Mouse (Mus musculus) forebrain, embryonic 13.5 days (tissue): ENCODE measurements around the gene Mrpl33. TPM values are rescaled to one million over a fixed set of nuclear protein-coding genes. Genes with fewer than 3 reads are reported as not detected.

Source experiments
- ATAC-seq: fragments of 200-750 bp; cut with Nextera tagmentation; 2 replicates; pipeline ENCODE4 v1.8.0; 2017
- H3K27ac ChIP-seq: fragments of 300-500 bp; sonication (generic); 2 replicates; pipeline ENCODE4 v1.5.1; 2015; ENCODE audit warnings: inconsistent platforms, mild to moderate bottlenecking, moderate library complexity
- H3K27me3 ChIP-seq: fragments of 300-500 bp; sonication (generic); 2 replicates; pipeline ENCODE4 v1.6.1; 2015; ENCODE audit warnings: mild to moderate bottlenecking, inconsistent platforms
- H3K36me3 ChIP-seq: fragments of 300-500 bp; sonication (generic); 2 replicates; pipeline ENCODE4 v1.6.1; 2015; ENCODE audit warnings: mild to moderate bottlenecking, inconsistent platforms; ENCODE audit not compliant: poor library complexity, severe bottlenecking
- H3K4me1 ChIP-seq: fragments of 300-500 bp; sonication (generic); 2 replicates; pipeline ENCODE4 v1.6.1; 2015; ENCODE audit warnings: inconsistent platforms
- H3K4me2 ChIP-seq: fragments of 300-500 bp; sonication (generic); 2 replicates; pipeline ENCODE4 v1.6.1; 2015; ENCODE audit warnings: inconsistent platforms, mild to moderate bottlenecking, moderate library complexity
- H3K4me3 ChIP-seq: fragments of 300-500 bp; sonication (generic); 2 replicates; pipeline ENCODE4 v1.5.1; 2015; ENCODE audit warnings: mild to moderate bottlenecking, inconsistent platforms
- H3K9ac ChIP-seq: fragments of 300-500 bp; sonication (generic); 2 replicates; pipeline ENCODE4 v1.6.1; 2015; ENCODE audit warnings: mild to moderate bottlenecking, inconsistent platforms
- H3K9me3 ChIP-seq: fragments of 300-500 bp; sonication (generic); replicated peaks from 2 replicates; pipeline ENCODE4 v1.6.1; 2016; ENCODE audit warnings: inconsistent platforms
- WGBS: fragments of 180-500 bp; shearing (Covaris S2); methylation state at CpG from one replicate; pipeline ENCODE4 v1.1.7; 2015; 5-methylcytosine and 5-hydroxymethylcytosine counted together
- polyA plus RNA-seq: library from polyadenylated mRNA; unstranded; fragments of >200 nt; fragmentation: Nextera tagmentation; extraction: Ambion mirVana; gene quantifications from 2 replicates; pipeline ENCODE4 v1.2.1, GENCODE M21; 2015

Gene Mrpl33
- polyA plus RNA-seq, 1 experiment from 2014 or later = 254 TPM

DNA sequence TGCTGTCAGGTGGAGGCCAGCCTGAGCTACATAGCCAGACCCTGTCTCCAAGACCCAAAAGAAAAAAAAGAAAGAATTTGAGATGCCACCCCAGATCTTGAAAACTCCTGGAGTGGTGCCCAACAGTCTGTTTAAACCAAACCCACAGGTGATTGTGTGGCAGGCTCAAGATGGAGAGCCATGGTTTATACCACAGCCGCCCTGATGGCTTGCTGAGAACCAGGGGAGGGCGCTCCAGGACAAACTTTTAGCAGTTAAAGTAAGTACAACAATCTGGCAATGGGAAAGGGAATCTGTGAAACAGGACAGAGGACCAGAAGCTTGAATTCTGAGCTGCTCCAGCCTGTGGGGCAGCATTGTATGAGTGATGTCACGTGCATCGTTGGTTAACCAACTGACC, 1.8 kb downstream of the Mrpl33 start:
- Histone ChIP-seq H3K27ac (no peak overlapping the region), H3K36me3 (no peaks in the 10 kb centered on the region), H3K4me3 (no peak overlapping the region), H3K9me3 (no peaks in the 10 kb centered on the region), H3K9ac (no peak overlapping the region), H3K4me1 (peaks cover 7% of the 10 kb centered on the region), H3K4me2 (no peak overlapping the region), H3K27me3 (peaks cover 9% of the 10 kb centered on the region; the same call in 1 of the 2 replicates)
- 59% methylated on average over 4 of the region's 4 CpGs for WGBS
- no peak for ATAC-seq

DNA sequence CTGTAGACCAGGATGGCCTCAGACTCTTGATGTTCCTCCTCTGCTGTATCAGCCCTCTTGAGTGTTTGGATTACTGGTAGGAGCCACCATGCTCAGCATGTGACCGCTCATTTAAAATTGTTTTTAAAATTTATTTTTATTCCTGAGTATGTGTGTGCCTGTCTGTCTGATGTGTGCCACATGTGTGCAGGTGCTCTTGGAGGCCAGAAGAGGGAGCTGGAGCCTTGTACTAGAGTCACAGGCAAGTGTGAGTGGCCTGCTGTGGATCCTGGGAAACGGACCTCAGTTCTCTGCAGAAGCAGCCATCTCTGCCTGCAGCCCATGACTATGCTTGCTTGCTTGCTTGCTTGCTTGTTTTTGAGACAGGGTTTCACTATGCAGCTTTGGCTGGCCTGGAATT, 2.4 kb downstream of the Mrpl33 start:
- H3K36me3 ChIP-seq = no peaks in the 10 kb centered on the region
- H3K9me3 ChIP-seq = no peaks in the 10 kb centered on the region
- ATAC-seq = no peak
- no peak overlapping the region for H3K9ac ChIP-seq
- H3K4me1 ChIP-seq = peaks cover 7% of the 10 kb centered on the region
- no peak overlapping the region for H3K27ac ChIP-seq
- H3K27me3 ChIP-seq = peaks cover 9% of the 10 kb centered on the region; the same call in 1 of the 2 replicates
- no peak overlapping the region for H3K4me2 ChIP-seq
- no peak overlapping the region for H3K4me3 ChIP-seq
- 77% methylated on average over 2 of the region's 2 CpGs for WGBS

DNA sequence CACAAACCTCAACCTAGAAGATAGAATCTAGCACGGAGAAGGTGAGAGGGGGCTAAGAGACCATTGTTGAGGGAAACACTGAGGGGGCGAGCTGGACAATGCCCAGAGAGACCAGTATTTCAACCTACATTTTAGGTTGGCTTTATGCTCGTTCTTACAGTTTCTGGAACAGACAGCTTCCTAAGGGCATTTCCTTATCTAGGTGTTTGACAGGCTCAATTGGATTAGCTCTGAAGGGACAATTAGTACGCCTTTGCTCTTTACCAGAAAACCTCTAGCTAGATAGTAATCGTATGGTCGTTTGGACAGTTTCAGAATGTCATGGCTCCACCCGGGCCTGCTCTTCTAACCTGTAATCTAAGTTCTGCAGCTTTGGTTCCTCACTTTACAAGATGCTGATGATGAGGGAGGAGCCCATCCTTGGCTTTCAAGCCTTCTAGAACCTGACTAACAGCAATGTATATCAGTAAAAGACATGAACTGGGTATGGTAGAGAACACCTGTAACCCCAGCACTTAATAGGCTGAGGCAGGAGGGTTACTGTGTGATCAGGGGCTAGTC, 4.5 kb downstream of the Mrpl33 start:
- no peak overlapping the region for H3K4me3 ChIP-seq
- 90% methylated on average over 7 of the region's 7 CpGs for WGBS
- no peak for ATAC-seq
- H3K4me1 ChIP-seq = peaks cover 7% of the 10 kb centered on the region
- no peak overlapping the region for H3K9ac ChIP-seq
- H3K27me3 ChIP-seq = peaks cover 9% of the 10 kb centered on the region; the same call in 1 of the 2 replicates
- no peak overlapping the region for H3K4me2 ChIP-seq
- H3K9me3 ChIP-seq = no peaks in the 10 kb centered on the region
- H3K27ac ChIP-seq = no peak overlapping the region
- no peaks in the 10 kb centered on the region for H3K36me3 ChIP-seq

DNA sequence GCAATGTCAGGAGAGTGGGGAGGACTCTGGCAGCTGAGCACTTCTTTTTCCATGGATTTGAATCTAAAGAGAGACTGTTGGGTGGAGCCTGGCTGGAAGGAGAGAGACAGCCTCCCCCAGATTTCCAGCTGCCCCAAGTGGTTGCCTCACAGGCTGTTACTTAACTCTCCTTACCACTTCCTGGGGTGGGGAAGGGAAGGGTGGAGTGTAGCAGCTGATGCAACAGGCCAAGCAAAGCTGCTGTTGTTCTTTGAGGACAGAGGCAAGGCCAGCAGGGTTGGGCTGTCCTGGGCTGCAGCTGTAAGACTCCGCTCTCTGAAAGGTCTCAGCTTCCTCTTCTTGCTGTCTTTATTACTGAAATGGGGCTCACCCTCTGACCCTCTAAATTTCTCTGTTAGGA, 5.6 kb downstream of the Mrpl33 start:
- Histone ChIP-seq H3K9me3 (no peaks in the 10 kb centered on the region), H3K4me2 (no peak overlapping the region), H3K27me3 (peaks cover 4% of the 10 kb centered on the region; the same call in 1 of the 2 replicates), H3K27ac (no peak overlapping the region), H3K9ac (no peak overlapping the region), H3K4me3 (no peak overlapping the region), H3K36me3 (no peaks in the 10 kb centered on the region), H3K4me1 (no peaks in the 10 kb centered on the region)
- no peak for ATAC-seq
- WGBS = 86% methylated on average over 1 of the region's 1 CpGs

DNA sequence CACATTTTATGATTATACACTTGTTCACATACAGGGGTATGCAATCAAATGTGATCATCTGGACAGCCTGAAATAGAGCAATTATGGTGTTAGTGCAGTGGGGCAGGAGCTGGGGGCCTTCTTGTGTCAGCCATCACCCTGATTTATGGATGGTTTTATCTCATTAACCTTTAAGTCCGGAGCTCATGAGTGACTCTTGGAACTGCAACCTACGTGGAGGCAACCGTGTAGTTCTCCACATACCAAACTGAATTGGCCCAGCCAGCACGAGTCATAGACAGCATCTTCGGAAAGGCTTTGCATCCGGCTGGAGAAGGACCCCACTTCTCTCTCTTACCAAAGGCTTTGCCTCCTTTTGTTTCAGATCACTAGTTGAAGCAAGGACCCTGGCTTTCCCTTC, 7.0 kb downstream of the Mrpl33 start:
- no peak overlapping the region for H3K4me2 ChIP-seq
- H3K9ac ChIP-seq = no peak overlapping the region
- WGBS = 90% methylated on average over 6 of the region's 6 CpGs
- no peak overlapping the region for H3K27ac ChIP-seq
- H3K9me3 ChIP-seq = no peaks in the 10 kb centered on the region
- no peaks in the 10 kb centered on the region for H3K27me3 ChIP-seq
- H3K4me3 ChIP-seq = no peak overlapping the region
- ATAC-seq = no peak
- H3K36me3 ChIP-seq = no peaks in the 10 kb centered on the region
- no peaks in the 10 kb centered on the region for H3K4me1 ChIP-seq

DNA sequence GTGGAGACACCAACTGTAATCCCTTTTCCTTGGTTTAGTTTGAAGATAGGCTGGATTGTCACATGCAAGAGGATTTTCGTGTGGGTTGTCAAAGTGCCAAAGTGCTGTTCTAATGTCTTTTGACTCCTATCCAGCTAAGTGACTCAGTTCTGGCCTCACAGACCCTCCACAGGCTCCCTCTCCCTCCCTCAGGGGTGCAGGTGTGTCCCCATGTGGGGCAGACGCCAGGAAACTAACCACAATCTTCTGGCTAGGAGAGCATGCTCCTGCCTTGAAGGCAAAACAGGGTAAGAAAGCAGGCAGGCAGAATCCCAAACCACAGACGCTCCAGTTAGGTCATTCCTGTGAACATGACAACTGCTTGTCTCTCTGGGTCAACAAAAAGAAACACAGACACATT, 9.4 kb downstream of the Mrpl33 start:
- WGBS = 51% methylated on average over 3 of the region's 3 CpGs
- no peak for ATAC-seq
- H3K4me1 ChIP-seq = no peaks in the 10 kb centered on the region

DNA sequence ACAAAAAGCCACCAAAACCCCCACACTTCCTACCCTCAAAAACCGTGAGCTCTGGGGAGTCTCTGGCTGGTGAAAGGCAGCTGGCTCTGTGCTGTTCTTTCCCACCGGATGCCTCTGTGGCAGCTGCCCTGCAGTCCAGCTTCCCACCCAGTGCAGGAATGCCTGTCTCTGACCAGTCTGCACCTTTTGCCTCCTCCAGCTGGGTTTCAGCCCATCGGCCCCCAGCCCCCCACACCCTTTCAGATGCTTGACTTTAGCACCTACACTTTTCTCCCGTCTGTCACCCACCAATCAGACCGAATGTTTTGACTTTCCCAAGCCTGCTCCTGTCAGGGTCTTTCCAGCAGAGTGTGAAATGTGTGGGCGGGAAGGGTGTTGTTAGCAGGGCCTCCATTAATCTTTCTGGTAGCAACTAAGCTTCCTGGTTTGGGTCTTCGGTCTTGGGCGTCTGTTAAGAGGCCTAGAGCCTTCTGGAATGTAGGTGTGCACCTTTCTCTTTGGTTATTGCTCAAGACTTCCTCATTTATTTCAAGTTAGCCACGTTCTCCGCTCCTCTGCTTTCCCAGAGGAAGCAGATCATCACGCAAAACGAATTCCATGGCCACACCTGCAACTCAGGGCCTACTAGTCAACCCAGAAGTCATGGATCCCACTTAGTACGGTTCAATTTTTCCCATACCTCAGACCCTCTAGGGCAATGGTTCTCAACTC, 13.8 kb downstream of the Mrpl33 start:
- no peak overlapping the region for H3K4me3 ChIP-seq
- peaks cover 14% of the 10 kb centered on the region for H3K4me1 ChIP-seq
- 83% methylated on average over 13 of the region's 13 CpGs for WGBS
- no peaks in the 10 kb centered on the region for H3K27me3 ChIP-seq
- H3K36me3 ChIP-seq = no peaks in the 10 kb centered on the region
- H3K4me2 ChIP-seq = no peak overlapping the region
- no peaks in the 10 kb centered on the region for H3K9me3 ChIP-seq
- no peak overlapping the region for H3K27ac ChIP-seq
- no peak for ATAC-seq
- H3K9ac ChIP-seq = no peak overlapping the region

More for the DNA sequence above, 9.4 kb downstream of the Mrpl33 start:
- no peak overlapping the region for H3K4me3 ChIP-seq
- no peak overlapping the region for H3K9ac ChIP-seq
- H3K27ac ChIP-seq = no peak overlapping the region
- no peak overlapping the region for H3K4me2 ChIP-seq
- no peaks in the 10 kb centered on the region for H3K27me3 ChIP-seq
- no peaks in the 10 kb centered on the region for H3K36me3 ChIP-seq
- no peaks in the 10 kb centered on the region for H3K9me3 ChIP-seq

DNA sequence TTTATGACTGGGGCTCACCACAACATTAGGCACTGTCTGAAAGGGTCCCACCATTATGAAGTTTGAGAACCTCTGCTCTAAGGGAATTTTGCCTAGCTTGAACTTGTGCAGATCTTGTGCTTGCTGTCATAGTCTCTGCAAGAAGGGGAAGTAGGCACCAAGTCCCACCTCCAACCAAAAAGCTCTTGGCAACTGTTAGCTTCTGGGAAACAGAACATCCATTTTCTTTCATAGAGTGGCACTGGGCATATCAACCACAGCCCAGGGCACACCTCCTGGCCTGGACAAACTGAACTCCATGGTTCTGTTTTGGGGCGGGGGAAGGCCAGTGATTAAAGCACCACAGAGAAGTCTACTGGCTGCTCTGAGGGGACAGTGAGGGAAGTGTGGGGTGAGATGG, 14.5 kb downstream of the Mrpl33 start:
- WGBS = 100% methylated on average over 1 of the region's 1 CpGs
- H3K9me3 ChIP-seq = no peaks in the 10 kb centered on the region
- H3K27me3 ChIP-seq = no peaks in the 10 kb centered on the region
- ATAC-seq = no peak
- peaks cover 6% of the 10 kb centered on the region; the same call in 1 of the 2 replicates for H3K36me3 ChIP-seq
- H3K4me1 ChIP-seq = peaks cover 14% of the 10 kb centered on the region
- no peak overlapping the region for H3K9ac ChIP-seq
- H3K4me3 ChIP-seq = no peak overlapping the region
- H3K4me2 ChIP-seq = no peak overlapping the region
- no peak overlapping the region for H3K27ac ChIP-seq

DNA sequence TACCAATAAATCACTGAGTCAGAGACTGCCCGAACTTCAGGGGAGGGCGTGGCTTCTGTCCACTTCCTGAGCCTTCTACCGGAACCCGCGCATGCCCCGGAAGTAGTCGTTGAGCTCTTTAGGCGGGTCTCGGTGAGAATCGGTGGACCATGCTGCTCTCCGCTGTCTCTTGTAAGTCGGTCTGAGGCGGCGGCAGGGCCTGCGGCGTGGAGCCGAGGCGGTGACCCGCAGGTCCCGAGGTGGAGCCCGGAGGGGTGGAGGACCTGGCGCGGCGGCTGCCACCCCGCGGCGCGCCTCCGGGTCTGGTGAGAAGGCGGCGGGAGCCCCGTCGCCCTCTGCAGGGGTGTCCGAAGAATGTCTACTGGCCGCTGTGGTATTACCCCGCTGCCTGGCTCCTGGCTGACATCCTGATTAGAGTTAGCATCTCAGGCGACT, 17.1 kb downstream of the Mrpl33 start:
- WGBS = under 1% methylated on average over 37 of the region's 37 CpGs
- H3K27me3 ChIP-seq = no peaks in the 10 kb centered on the region
- no peaks in the 10 kb centered on the region for H3K9me3 ChIP-seq
- peak overlapping the region; percentile 66 for H3K9ac ChIP-seq
- H3K4me2 ChIP-seq = peak overlapping the region; percentile 73
- H3K36me3 ChIP-seq = peaks cover 24% of the 10 kb centered on the region
- peak overlapping the region; percentile 61 for H3K4me3 ChIP-seq
- H3K27ac ChIP-seq = peak overlapping the region; percentile 54
- H3K4me1 ChIP-seq = peaks cover 14% of the 10 kb centered on the region
- ATAC-seq = peak; percentile 97

DNA sequence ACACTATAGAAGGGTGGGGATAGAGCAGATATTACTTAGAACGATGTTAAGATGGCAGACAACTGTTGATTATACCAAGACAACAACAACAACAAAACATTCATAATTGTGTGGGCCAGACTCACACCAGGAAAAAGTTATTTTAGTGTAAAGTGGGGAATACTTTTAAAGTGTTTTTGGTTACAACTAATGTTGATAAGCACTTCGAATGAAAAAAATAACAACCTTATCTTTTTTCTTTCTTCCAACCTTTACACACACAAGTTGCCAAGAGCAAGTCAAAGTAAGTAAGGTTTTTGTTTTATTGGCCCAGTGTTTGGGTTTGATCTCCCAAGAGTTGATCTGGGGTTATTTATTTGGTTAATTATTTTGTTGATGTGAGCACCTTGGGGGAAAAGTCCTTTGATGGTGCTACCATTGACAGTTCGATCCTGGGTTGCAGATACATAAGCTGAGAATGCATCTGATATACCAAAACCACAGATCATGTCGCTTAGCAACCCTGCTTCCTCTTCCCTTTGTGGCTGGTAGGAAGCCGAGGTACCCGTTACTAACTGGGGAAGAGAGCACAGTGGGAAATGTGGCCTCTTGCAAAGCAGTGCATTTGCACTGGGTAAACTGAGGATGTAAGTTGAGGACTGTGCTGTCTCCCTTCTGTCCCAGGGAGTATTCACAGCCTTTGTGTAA, 17.7 kb downstream of the Mrpl33 start:
- Histone ChIP-seq H3K27ac (0 out of 2 replicates have a peak overlapping the region, but pooled peaks have one; percentile 54), H3K27me3 (no peaks in the 10 kb centered on the region), H3K4me2 (peak overlapping the region; percentile 73), H3K4me3 (peak overlapping the region; percentile 61), H3K4me1 (peaks cover 14% of the 10 kb centered on the region), H3K9ac (peak overlapping the region; percentile 66), H3K9me3 (no peaks in the 10 kb centered on the region), H3K36me3 (peaks cover 30% of the 10 kb centered on the region)
- ATAC-seq = no peak
- 52% methylated on average over 6 of the region's 6 CpGs for WGBS

DNA sequence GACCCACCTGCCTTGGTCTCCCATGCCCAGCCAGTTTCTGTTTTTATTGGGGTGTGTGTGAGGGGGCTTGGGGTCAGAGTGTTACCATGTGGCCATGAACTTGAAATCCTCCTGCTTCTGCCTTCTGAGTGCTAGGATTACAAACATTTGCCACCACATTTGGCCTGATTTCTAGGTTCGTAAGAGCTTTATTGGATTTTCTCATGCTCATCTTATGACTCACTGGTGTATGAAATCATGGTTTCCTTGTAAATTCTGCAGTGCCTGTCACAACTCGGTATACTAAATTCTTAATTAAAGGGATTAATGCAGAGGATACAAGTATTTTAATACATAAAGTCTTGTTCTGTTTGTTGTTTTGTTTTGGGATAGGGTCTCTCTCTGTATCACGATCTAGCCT, 23.6 kb downstream of the Mrpl33 start:
- H3K36me3 ChIP-seq = peaks cover 52% of the 10 kb centered on the region
- 93% methylated on average over 3 of the region's 3 CpGs for WGBS

DNA sequence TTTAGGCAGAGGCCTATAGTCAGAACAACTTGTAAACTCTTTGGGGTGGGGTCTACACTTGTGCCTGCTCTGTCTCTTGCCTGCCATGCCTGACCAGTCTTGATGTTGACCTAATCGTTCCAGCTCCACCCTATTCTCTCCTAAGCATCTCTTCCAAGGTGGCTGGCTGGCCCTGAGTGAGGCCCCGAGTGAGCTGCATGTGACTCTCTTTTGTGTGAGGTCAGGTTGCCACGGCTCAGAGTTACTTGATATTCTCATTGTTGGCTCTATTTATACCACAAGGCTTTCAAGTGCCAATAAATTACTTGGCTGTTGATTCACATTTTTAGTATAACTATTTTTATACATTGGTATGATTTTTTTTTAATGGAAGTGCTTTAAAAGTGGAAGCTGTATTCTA, 30.4 kb downstream of the Mrpl33 start:
- no peak for ATAC-seq
- H3K9ac ChIP-seq = no peak overlapping the region
- no peak overlapping the region for H3K27ac ChIP-seq
- H3K4me3 ChIP-seq = no peak overlapping the region
- H3K4me1 ChIP-seq = 0 out of 2 replicates have a peak, but pooled peaks cover 6% of the 10 kb centered on the region
- peaks cover 6% of the 10 kb centered on the region; the same call in 1 of the 2 replicates for H3K36me3 ChIP-seq
- no peaks in the 10 kb centered on the region for H3K27me3 ChIP-seq
- 40% methylated on average over 3 of the region's 3 CpGs for WGBS
- H3K9me3 ChIP-seq = no peaks in the 10 kb centered on the region
- H3K4me2 ChIP-seq = no peak overlapping the region

More for the DNA sequence above, 23.6 kb downstream of the Mrpl33 start:
- Histone ChIP-seq H3K4me1 (peaks cover 1% of the 10 kb centered on the region; the same call in 1 of the 2 replicates), H3K4me3 (no peak overlapping the region), H3K9me3 (no peaks in the 10 kb centered on the region), H3K27ac (no peak overlapping the region), H3K4me2 (no peak overlapping the region), H3K27me3 (no peaks in the 10 kb centered on the region), H3K9ac (no peak overlapping the region)
- ATAC-seq = no peak
